Mouse (Mus musculus) liver, embryonic 12.5 days (tissue): ENCODE measurements around the gene Fxyd7. TPM values are rescaled to one million over a fixed set of nuclear protein-coding genes. Genes with fewer than 3 reads are reported as not detected.

Experiments
- ATAC-seq: fragments of 200-750 bp; cut with Nextera tagmentation; 2 replicates; pipeline ENCODE4 v1.8.0; 2017; ENCODE audit warnings: moderate number of reproducible peaks, mild to moderate bottlenecking, moderate library complexity
- H3K27ac ChIP-seq: fragments of 300-500 bp; sonication (generic); 2 replicates; pipeline ENCODE4 v1.5.1; 2016; ENCODE audit warnings: mild to moderate bottlenecking
- H3K27me3 ChIP-seq: fragments of 300-500 bp; sonication (generic); replicated peaks from 2 replicates; pipeline ENCODE4 v1.6.1; 2016; ENCODE audit warnings: mild to moderate bottlenecking, moderate library complexity
- H3K36me3 ChIP-seq: fragments of 300-500 bp; sonication (generic); 2 replicates; pipeline ENCODE4 v1.6.1; 2016; ENCODE audit warnings: mild to moderate bottlenecking, moderate library complexity
- H3K4me1 ChIP-seq: fragments of 300-500 bp; sonication (generic); 2 replicates; pipeline ENCODE4 v1.6.1; 2016
- H3K4me2 ChIP-seq: fragments of 300-500 bp; sonication (generic); 2 replicates; pipeline ENCODE4 v1.6.1; 2016; ENCODE audit warnings: mild to moderate bottlenecking, moderate library complexity
- H3K4me3 ChIP-seq: fragments of 300-500 bp; sonication (generic); 2 replicates; pipeline ENCODE4 v1.5.1; 2016; ENCODE audit warnings: mild to moderate bottlenecking, moderate library complexity
- H3K9ac ChIP-seq: fragments of 300-500 bp; sonication (generic); 2 replicates; pipeline ENCODE4 v1.6.1; 2016; ENCODE audit warnings: mild to moderate bottlenecking, moderate library complexity
- H3K9me3 ChIP-seq: fragments of 300-500 bp; sonication (generic); replicated peaks from 2 replicates; pipeline ENCODE4 v1.6.1; 2016; ENCODE audit warnings: mild to moderate bottlenecking, moderate library complexity
- WGBS: fragments of 180-500 bp; shearing (Covaris S2); methylation state at CpG from one replicate; pipeline ENCODE4 v1.1.7; 2016; ENCODE audit not compliant: insufficient replicate concordance; 5-methylcytosine and 5-hydroxymethylcytosine counted together
- polyA plus RNA-seq: library from polyadenylated mRNA; unstranded; fragments of >200 nt; fragmentation: Nextera tagmentation; extraction: Ambion mirVana; gene quantifications from 2 replicates; pipeline ENCODE4 v1.2.1, GENCODE M21; 2016

Gene Fxyd7
- polyA plus RNA-seq = 0.45 and 0.55 TPM in 2 replicates

GRCm38 (mm10) chr7:31051321-31052021 is at the start of gene Fxyd7:
Gene Fxyd7, minus strand, starts transcription at chr7:31051467.
- WGBS = 6% methylated on average over 27 of the region's 28 CpGs
- no peaks in the 10 kb centered on the region for H3K9me3 ChIP-seq
- no peak within 1 kb of the TSS; the same call in 1 of the 2 replicates for H3K4me3 ChIP-seq
- H3K4me1 ChIP-seq = peaks cover 51% of the 10 kb centered on the region
- H3K4me2 ChIP-seq = peak within 1 kb of the TSS; percentile 38; the same call in 1 of the 2 replicates
- peaks cover 76% of the 10 kb centered on the region for H3K27me3 ChIP-seq
- no peaks in the 10 kb centered on the region for H3K36me3 ChIP-seq
- no peak within 1 kb of the TSS for H3K9ac ChIP-seq
- ATAC-seq = no peak
- H3K27ac ChIP-seq = no peak within 1 kb of the TSS

- Histone ChIP-seq H3K9ac (no peak overlapping the region), H3K9me3 (no peaks in the 10 kb centered on the region), H3K27ac (no peak overlapping the region), H3K4me3 (no peak overlapping the region), H3K27me3 (peaks cover 20% of the 10 kb centered on the region; the same call in 1 of the 2 replicates), H3K4me2 (no peak overlapping the region), H3K36me3 (no peaks in the 10 kb centered on the region), H3K4me1 (0 out of 2 replicates have a peak, but pooled peaks cover 6% of the 10 kb centered on the region)
- 59% methylated on average over 14 of the region's 14 CpGs for WGBS
- no peak for ATAC-seq
These were observed 49.5 kb upstream of the Fxyd7 start for GRCm38 (mm10) chr7:31100786-31101185.

GRCm38 (mm10) chr7:31099612-31099982 is 48.3 kb upstream of the Fxyd7 start:
- H3K4me2 ChIP-seq = no peak overlapping the region
- H3K4me1 ChIP-seq = 0 out of 2 replicates have a peak, but pooled peaks cover 6% of the 10 kb centered on the region
- no peak overlapping the region for H3K4me3 ChIP-seq
- H3K36me3 ChIP-seq = no peaks in the 10 kb centered on the region
- H3K27me3 ChIP-seq = peaks cover 19% of the 10 kb centered on the region; the same call in 1 of the 2 replicates
- H3K9ac ChIP-seq = no peak overlapping the region
- ATAC-seq = no peak
- H3K27ac ChIP-seq = no peak overlapping the region
- 70% methylated on average over 6 of the region's 6 CpGs for WGBS
- no peaks in the 10 kb centered on the region for H3K9me3 ChIP-seq

GRCm38 (mm10) chr7:31098697-31099611 is 47.7 kb upstream of the Fxyd7 start:
- WGBS = 65% methylated on average over 22 of the region's 22 CpGs
- 0 out of 2 replicates have a peak overlapping the region, but pooled peaks have one; percentile 54 for H3K4me2 ChIP-seq
- no peaks in the 10 kb centered on the region for H3K36me3 ChIP-seq
- no peak overlapping the region for H3K27ac ChIP-seq
- H3K9me3 ChIP-seq = no peaks in the 10 kb centered on the region
- H3K27me3 ChIP-seq = peaks cover 15% of the 10 kb centered on the region; the same call in 1 of the 2 replicates
- H3K9ac ChIP-seq = no peak overlapping the region
- ATAC-seq = no peak; the same call in 1 of the 2 replicates
- no peak overlapping the region for H3K4me3 ChIP-seq
- 0 out of 2 replicates have a peak, but pooled peaks cover 6% of the 10 kb centered on the region for H3K4me1 ChIP-seq

GRCm38 (mm10) chr7:31097583-31098248 is 46.4 kb upstream of the Fxyd7 start:
- Histone ChIP-seq H3K9ac (no peak overlapping the region), H3K4me3 (peak overlapping the region; percentile 25), H3K9me3 (no peaks in the 10 kb centered on the region), H3K36me3 (no peaks in the 10 kb centered on the region), H3K27me3 (peaks cover 13% of the 10 kb centered on the region; the same call in 1 of the 2 replicates), H3K27ac (no peak overlapping the region), H3K4me1 (0 out of 2 replicates have a peak, but pooled peaks cover 6% of the 10 kb centered on the region), H3K4me2 (peak overlapping the region; percentile 54)
- peak; percentile 79 for ATAC-seq
- WGBS = 12% methylated on average over 11 of the region's 20 CpGs

GRCm38 (mm10) chr7:31096892-31097564 is 45.8 kb upstream of the Fxyd7 start:
- no peak overlapping the region for H3K27ac ChIP-seq
- H3K4me1 ChIP-seq = 0 out of 2 replicates have a peak, but pooled peaks cover 6% of the 10 kb centered on the region
- 61% methylated on average over 9 of the region's 9 CpGs for WGBS
- no peak overlapping the region for H3K4me2 ChIP-seq
- H3K27me3 ChIP-seq = peaks cover 9% of the 10 kb centered on the region; the same call in 1 of the 2 replicates
- H3K36me3 ChIP-seq = no peaks in the 10 kb centered on the region
- H3K9me3 ChIP-seq = no peaks in the 10 kb centered on the region
- ATAC-seq = no peak
- H3K4me3 ChIP-seq = no peak overlapping the region
- no peak overlapping the region for H3K9ac ChIP-seq

- WGBS = 10% methylated on average over 12 of the region's 12 CpGs
- no peak for ATAC-seq
These were observed 43.7 kb upstream of the Fxyd7 start for GRCm38 (mm10) chr7:31094774-31095501.

GRCm38 (mm10) chr7:31089721-31090120 is 38.5 kb upstream of the Fxyd7 start:
- H3K4me2 ChIP-seq = no peak overlapping the region
- no peaks in the 10 kb centered on the region for H3K36me3 ChIP-seq
- H3K4me1 ChIP-seq = no peaks in the 10 kb centered on the region
- H3K9ac ChIP-seq = no peak overlapping the region
- no peaks in the 10 kb centered on the region for H3K9me3 ChIP-seq
- peaks cover 9% of the 10 kb centered on the region; the same call in 1 of the 2 replicates for H3K27me3 ChIP-seq
- 19% methylated on average over 2 of the region's 2 CpGs for WGBS
- H3K4me3 ChIP-seq = no peak overlapping the region
- H3K27ac ChIP-seq = no peak overlapping the region
- ATAC-seq = no peak

More at GRCm38 (mm10) chr7:31094774-31095501, 43.7 kb upstream of the Fxyd7 start:
- H3K4me3 ChIP-seq = no peak overlapping the region
- H3K9me3 ChIP-seq = no peaks in the 10 kb centered on the region
- H3K4me2 ChIP-seq = no peak overlapping the region
- no peak overlapping the region for H3K9ac ChIP-seq
- peaks cover 9% of the 10 kb centered on the region; the same call in 1 of the 2 replicates for H3K27me3 ChIP-seq
- H3K27ac ChIP-seq = no peak overlapping the region
- no peaks in the 10 kb centered on the region for H3K36me3 ChIP-seq
- H3K4me1 ChIP-seq = 0 out of 2 replicates have a peak, but pooled peaks cover 6% of the 10 kb centered on the region

GRCm38 (mm10) chr7:31088206-31088605 is 36.9 kb upstream of the Fxyd7 start:
- 44% methylated on average over 3 of the region's 3 CpGs for WGBS
- Histone ChIP-seq H3K27ac (no peak overlapping the region), H3K4me3 (no peak overlapping the region), H3K36me3 (no peaks in the 10 kb centered on the region), H3K27me3 (no peaks in the 10 kb centered on the region), H3K4me2 (no peak overlapping the region), H3K4me1 (0 out of 2 replicates have a peak, but pooled peaks cover 7% of the 10 kb centered on the region), H3K9me3 (no peaks in the 10 kb centered on the region), H3K9ac (no peak overlapping the region)
- no peak for ATAC-seq

GRCm38 (mm10) chr7:31087262-31087661 is 36.0 kb upstream of the Fxyd7 start:
- WGBS = 22% methylated on average over 2 of the region's 2 CpGs
- no peak overlapping the region for H3K27ac ChIP-seq
- H3K4me3 ChIP-seq = no peak overlapping the region

More at GRCm38 (mm10) chr7:31087262-31087661, 36.0 kb upstream of the Fxyd7 start:
- H3K4me2 ChIP-seq = no peak overlapping the region
- no peak overlapping the region for H3K9ac ChIP-seq
- H3K27me3 ChIP-seq = no peaks in the 10 kb centered on the region
- ATAC-seq = no peak
- no peaks in the 10 kb centered on the region for H3K36me3 ChIP-seq
- H3K9me3 ChIP-seq = no peaks in the 10 kb centered on the region
- H3K4me1 ChIP-seq = 0 out of 2 replicates have a peak, but pooled peaks cover 7% of the 10 kb centered on the region
